Mouse (Mus musculus) CD4-positive, CD25-positive, alpha-beta regulatory T cell, adult 4 months (primary cell): Measurements from ENCODE around the gene Exo5. TPM values are rescaled to one million over a fixed set of nuclear protein-coding genes. Genes with fewer than 3 reads are reported as not detected.

Experiments used
- ATAC-seq: one replicate; pipeline ENCODE4 v1.8.0; 2017
- polyA plus RNA-seq, 2 experiments: library from polyadenylated mRNA; unstranded; fragments of 100-300 nt; shearing (Covaris generic); gene quantifications; one replicate each; pipeline ENCODE4 v1.2.1; 2017

Gene Exo5
- polyA plus RNA-seq, 2 experiments from 2014 or later, result 32.5 to 33.4 TPM

DNA sequence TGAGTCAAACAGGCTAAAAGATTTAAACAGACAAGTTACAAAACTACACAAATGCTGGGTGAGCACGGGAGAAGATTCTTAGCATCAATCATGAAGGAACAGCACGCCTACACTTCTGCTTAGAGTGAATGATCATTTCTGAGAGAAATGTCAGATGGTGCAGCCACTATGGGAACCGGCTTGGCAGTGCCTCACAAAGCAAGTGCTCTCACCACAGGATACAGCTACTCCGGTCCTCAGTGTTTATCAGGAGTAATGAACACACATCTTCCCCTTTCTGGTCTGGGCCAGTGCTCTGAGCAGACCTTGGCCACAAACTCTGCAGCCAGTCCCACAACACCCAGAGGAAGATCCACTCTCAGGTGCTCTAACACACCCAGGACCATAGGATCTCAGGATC lies 20.3 kb downstream of the Exo5 start:
- ATAC-seq, result no peak

DNA sequence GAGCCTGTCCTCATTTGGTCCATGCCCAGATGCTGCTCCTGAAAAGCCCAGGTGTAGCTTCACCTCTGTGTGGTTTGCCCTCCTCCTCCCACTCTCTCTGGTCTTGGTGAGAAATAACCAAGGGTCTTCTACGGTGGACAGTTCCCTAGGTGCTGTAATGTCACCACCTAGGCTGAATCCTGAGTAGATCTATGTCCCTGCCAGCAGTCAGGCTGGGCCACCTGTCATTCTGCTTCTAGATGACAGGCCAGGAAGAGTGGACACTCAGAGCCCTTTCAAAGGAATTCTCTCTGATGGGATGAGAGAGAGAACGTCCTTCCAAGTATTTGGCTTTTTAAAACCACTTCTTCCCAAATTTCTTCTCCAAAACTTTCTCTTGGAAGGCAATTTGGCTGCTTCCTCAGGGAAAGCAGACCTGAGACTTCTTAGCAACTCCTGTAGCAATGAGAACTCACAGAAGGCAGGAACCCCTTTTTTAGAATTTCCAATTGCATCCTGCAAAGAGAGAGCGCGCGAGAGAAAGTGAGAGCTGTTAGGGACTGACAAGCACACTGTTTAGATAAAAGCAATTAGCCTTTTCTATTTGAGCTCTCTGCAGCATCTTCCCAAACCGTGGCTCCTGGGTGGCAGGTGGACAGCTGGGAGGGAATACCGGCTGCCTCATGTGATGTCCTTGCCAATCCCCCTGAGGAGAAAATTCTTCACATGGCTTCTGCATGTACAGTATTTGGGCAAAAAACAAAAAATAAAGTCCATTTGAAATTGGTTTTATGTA lies 28.8 kb downstream of the Exo5 start:
- ATAC-seq, result no peak

DNA sequence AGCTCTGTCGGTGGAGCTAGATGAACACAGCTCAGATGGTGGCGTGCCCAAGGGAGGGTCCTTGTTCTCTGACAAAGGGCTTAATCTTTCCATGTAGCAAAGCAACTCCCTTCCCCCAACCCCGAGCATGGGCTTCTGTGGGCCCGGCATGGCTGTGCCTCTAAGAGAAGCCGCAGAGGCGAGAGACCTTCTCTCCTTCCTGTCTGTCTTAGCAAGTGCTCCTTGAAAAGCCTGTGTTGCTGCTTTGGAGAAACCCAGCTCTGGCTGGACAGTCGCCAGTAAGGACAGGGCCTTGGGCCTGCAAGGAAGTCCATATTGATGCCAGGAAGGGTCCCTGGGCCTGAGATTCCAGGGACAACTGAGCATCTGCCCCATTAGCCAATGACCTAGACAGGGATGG lies 29.6 kb downstream of the Exo5 start:
- no peak for ATAC-seq

GRCm38 (mm10) chr4:120894584-120894983 lies 30.2 kb downstream of the Exo5 start:
- no peak for ATAC-seq

- ATAC-seq, result no peak
Observed at GRCm38 (mm10) chr4:120893656-120894401, 31.0 kb downstream of the Exo5 start.

GRCm38 (mm10) chr4:120892516-120892915 lies 32.3 kb downstream of the Exo5 start:
- no peak for ATAC-seq

- no peak for ATAC-seq
Observed at GRCm38 (mm10) chr4:120891960-120892359, 32.9 kb downstream of the Exo5 start.

GRCm38 (mm10) chr4:120890754-120891440 lies 33.9 kb downstream of the Exo5 start:
- ATAC-seq, result no peak

GRCm38 (mm10) chr4:120888884-120889283 lies 35.9 kb downstream of the Exo5 start:
- no peak for ATAC-seq

DNA sequence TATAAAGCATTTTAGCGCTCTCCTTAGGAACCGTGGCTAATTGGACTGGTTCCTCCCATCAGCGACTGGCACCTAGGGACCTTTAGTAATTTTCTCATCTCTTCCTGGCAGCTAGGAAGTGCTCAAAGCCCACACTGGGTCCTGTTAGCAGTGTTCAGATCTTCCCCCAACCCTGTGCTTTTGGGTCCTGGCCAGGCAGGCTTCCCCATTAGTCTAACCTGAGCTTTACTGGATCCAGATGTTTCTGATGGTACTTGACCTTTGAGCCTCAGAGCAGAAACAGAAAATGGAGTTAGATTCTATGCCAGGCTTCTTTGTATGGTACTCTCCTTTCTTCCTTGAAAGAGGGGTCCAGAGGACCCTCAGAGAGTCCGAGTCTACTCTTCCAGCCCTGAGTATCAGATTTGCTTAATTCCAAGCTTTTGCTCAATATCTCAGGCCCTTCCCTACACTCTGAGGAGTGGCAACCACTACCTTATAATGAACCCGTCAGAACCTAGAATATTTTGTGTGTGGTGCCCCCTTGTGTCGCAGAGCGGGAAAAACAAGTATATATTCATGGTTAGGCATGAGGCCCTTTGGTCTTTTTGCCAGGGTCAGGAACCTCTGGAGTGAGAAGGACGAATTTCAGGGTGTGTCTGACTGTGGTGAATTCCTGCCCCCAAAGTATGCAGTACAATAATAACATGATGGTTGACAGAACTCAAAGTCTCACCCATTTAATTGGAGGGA lies 37.3 kb downstream of the Exo5 start:
- ATAC-seq, result peak; percentile 82

DNA sequence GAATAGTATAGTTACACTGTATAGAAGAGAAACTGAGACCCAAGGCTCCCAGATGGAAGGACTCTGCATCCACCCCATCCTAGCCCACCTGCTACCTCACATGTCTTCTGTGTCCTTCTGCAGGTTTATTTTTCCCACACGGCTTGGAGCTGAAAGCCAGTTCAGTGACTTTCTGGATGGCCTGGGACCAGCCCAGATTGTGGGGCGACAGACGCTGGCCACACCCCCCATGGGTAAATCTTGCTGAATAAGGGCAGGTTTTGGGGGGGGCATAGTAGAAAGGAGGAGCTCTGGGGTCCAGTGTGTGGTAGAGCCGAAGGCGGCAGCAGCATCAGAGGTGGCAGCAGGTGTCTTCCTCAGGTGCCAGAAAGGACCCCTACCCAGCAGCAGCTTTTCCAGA lies 38.0 kb downstream of the Exo5 start:
- ATAC-seq, result no peak

GRCm38 (mm10) chr4:120886131-120886530 lies 38.7 kb downstream of the Exo5 start:
- no peak for ATAC-seq

DNA sequence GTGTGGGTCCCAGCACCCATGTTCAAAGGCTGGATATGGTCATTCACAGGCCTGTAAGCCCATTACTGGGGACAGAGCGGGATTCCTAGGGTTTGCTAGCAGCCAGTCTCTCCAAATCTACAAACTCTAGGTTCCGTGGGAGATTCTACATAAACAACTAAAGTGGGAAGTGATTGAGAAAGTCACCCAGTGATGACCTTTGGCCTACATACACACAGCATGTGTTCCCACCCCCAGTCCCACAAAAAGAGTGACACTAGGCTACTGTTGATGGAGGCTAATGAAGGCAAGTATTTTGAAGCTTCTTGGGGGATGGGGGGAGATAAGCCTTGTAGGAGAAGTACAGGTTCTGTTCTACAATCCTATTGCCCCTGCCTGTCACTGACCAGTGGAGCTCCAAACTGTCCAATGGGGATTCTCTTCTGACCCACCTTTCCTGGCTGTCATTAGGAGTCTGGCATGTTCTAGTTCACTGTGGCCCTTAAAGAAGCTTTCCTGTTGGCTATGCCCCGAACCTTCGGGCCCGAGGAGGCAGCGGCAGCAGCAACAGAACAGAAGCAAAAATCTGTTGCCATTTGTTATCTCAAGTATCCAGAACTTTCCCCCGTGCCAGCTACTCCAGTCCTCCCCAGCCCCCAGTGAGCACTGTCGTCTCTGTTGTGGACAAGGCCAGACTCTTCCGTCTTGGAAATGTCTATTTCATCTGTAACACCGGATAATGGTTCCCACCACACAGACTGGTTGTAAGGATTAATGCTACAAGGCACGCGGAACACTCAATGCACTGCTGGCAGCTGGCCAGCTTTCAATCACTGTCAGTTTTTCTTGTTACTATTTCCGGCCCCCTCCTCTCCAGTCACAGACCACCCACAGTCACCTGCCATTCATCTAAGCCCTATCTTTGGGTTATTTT lies 39.4 kb downstream of the Exo5 start:
- ATAC-seq, result no peak

DNA sequence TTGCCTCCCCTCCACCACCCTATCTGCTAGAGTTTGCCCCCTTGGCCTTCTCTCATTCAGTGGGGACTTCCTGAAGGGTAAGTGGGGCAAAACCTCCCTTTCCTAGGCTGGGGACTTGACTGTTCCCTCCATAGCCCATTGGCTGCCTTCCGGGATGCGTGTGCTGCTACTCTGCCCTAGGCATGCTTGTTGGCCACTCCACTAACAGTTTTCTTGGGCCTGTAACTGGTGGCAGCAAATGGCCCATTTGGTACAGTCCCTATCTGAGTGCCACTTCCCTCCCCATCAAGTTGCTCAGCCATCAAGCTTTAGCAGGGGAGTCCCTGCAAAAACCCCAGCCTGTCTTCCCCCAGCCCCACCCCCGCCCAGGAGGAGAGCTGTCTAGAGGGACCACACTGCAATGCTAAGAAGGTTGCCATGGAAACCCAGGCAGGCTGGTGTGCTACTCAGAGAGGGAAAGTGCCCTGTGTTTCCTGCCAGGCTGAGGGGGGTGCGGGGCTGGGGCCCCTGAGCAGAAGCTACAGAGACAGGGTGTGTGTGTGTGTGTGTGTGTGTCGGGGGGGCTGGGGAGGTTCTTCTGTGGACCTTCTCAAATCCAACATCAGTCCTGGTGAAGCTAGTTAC lies 42.7 kb downstream of the Exo5 start:
- peak; percentile 97 for ATAC-seq

DNA sequence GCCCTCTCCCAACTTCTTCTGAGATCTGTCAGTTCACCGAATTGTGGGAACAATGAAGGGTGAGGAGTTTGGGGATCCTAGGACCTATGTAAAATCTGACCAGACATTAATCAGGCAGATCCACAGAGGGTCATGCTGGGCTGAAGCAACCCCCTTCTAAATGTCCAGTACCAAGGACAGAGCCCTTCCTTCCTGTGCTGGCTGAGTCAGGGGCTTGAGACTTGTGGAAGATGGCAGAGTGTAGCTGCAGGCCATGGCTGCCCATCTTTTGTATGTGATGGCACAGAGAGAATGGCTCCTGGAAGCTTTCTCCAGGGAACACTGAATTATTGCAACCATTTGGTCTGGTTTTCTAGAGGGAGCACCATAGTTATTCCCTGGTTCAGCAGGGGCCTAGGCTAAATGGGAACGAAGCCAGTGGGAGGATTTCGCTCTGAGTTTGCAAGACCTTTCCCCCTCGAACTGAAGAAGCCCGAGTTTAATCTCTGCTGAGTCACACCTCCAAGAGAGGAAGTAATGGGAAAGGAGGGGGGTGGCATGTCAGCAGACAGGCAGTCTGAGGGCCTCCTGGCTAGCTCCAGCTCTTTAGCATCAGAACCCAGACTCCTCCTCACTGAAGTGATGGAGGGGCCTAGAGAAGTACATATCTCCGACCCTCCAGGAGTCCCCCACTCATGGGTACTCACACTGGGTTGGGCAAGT lies 43.9 kb downstream of the Exo5 start:
- no peak for ATAC-seq

DNA sequence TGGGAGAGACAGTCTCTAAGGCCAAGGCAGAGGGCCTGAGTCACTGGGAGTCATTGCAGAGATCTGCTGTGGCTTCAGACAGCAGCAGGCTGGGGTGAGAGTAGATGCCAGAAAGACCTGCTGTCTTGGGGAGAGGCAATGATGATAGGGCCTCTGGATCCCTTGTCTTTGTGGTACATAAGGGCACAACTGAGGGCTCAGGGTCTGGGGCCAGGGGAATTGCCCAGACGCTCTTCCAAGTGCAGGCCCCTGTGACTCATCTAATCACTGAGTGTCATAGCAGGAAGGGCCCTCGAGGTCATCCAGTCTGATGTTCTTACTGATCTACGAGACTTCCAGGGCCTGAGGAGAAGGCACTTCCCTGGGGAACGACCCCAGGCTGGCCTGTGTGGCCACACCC lies 45.4 kb downstream of the Exo5 start:
- ATAC-seq, result no peak

DNA sequence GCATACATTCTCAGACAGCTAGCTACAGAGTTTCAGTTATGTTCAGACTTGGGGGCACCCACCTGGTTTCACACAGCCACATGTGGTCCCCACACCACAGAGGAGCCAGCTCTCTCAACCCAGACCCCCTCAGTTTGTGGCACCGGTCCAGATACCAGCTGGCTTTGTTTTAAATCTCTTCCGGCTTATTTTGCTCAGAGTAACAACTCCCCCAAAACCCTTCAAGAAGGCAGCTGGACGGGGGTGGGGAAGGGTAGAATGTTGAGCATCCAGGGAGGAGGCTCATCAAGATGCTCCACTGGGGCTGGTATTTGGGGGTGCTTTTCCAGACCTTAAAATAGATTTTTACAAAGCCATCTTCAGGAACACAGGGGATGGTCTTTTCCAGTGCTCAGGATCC lies 46.1 kb downstream of the Exo5 start:
- ATAC-seq, result no peak

- no peak for ATAC-seq
Observed at GRCm38 (mm10) chr4:120875961-120876360, 48.9 kb downstream of the Exo5 start.
